Mouse (Mus musculus): ENCODE data around the gene Kif17.
A peak's percentile ranks its signal among the peaks of the same experiment; 100 is the strongest.

The Kif17 gene

GRCm38 (mm10) chr4:138339963-138340362 lies 89.7 kb downstream of the Kif17 start:
- DNase-seq (ENCODE audit: extremely low read depth, low read depth), result no peak

GRCm38 (mm10) chr4:138341393-138341792 lies 91.2 kb downstream of the Kif17 start:
- no peak for DNase-seq (ENCODE audit: extremely low read depth, low read depth)

GRCm38 (mm10) chr4:138342048-138342447 lies 91.8 kb downstream of the Kif17 start:
- no peak for DNase-seq (ENCODE audit: extremely low read depth, low read depth)

- DNase-seq (ENCODE audit: extremely low read depth, low read depth), result no peak
Measured at GRCm38 (mm10) chr4:138342778-138343177, 92.5 kb downstream of the Kif17 start.

- no peak for DNase-seq (ENCODE audit: extremely low read depth, low read depth)
Measured at GRCm38 (mm10) chr4:138343341-138343837, 93.2 kb downstream of the Kif17 start.

GRCm38 (mm10) chr4:138344891-138345545 lies 94.8 kb downstream of the Kif17 start:
- DNase-seq (ENCODE audit: extremely low read depth, low read depth), result peak; percentile 60

- DNase-seq (ENCODE audit: extremely low read depth, low read depth), result no peak
Measured at GRCm38 (mm10) chr4:138347280-138347679, 97.0 kb downstream of the Kif17 start.

- DNase-seq (ENCODE audit: extremely low read depth, low read depth), result no peak
Measured at GRCm38 (mm10) chr4:138348716-138349115, 98.5 kb downstream of the Kif17 start.

Measured in MEL-GATA-1-ER (cell line).